Mouse (Mus musculus) kidney, embryonic 15.5 days (tissue): ENCODE results near the gene Olfr181. TPM values are rescaled to one million over a fixed set of nuclear protein-coding genes. Genes with fewer than 3 reads are reported as not detected.

Experiments
- ATAC-seq: fragments of 200-750 bp; cut with Nextera tagmentation; replicated peaks from 2 replicates; pipeline ENCODE4 v1.8.0; 2017; ENCODE audit warnings: moderate TSS enrichment; ENCODE audit not compliant: low FRiP score
- H3K27ac ChIP-seq: fragments of 300-500 bp; sonication (generic); 2 replicates; pipeline ENCODE4 v1.5.1; 2015; ENCODE audit warnings: mild to moderate bottlenecking, inconsistent platforms
- H3K27me3 ChIP-seq: fragments of 300-500 bp; sonication (generic); 2 replicates; pipeline ENCODE4 v1.6.1; 2015; ENCODE audit warnings: inconsistent platforms
- H3K36me3 ChIP-seq: fragments of 300-500 bp; sonication (generic); 2 replicates; pipeline ENCODE4 v1.6.1; 2015; ENCODE audit warnings: inconsistent platforms
- H3K4me1 ChIP-seq: fragments of 300-500 bp; sonication (generic); 2 replicates; pipeline ENCODE4 v1.6.1; 2015; ENCODE audit warnings: inconsistent platforms
- H3K4me2 ChIP-seq: fragments of 300-500 bp; sonication (generic); 2 replicates; pipeline ENCODE4 v1.6.1; 2015; ENCODE audit warnings: moderate library complexity, mild to moderate bottlenecking, inconsistent platforms
- H3K4me3 ChIP-seq: fragments of 300-500 bp; sonication (generic); replicated peaks from 2 replicates; pipeline ENCODE4 v1.5.1; 2015; ENCODE audit warnings: mild to moderate bottlenecking, inconsistent platforms
- H3K9ac ChIP-seq: fragments of 300-500 bp; sonication (generic); 2 replicates; pipeline ENCODE4 v1.6.1; 2015; ENCODE audit warnings: mild to moderate bottlenecking, inconsistent platforms
- H3K9me3 ChIP-seq: fragments of 300-500 bp; sonication (generic); replicated peaks from 2 replicates; pipeline ENCODE4 v1.6.1; 2016; ENCODE audit warnings: inconsistent platforms
- WGBS: fragments of 180-500 bp; shearing (Covaris S2); methylation state at CpG from one replicate; pipeline ENCODE4 v1.1.7; 2015; ENCODE audit warnings: mixed read lengths; 5-methylcytosine and 5-hydroxymethylcytosine counted together
- polyA plus RNA-seq: library from polyadenylated mRNA; unstranded; fragments of >200 nt; fragmentation: Nextera tagmentation; extraction: Ambion mirVana; gene quantifications from 2 replicates; pipeline ENCODE4 v1.2.1, GENCODE M21; 2015

Gene Olfr181
- polyA plus RNA-seq: not detected in 2 replicates

- H3K4me1 ChIP-seq: no peaks in the 10 kb centered on the region
- ATAC-seq: no peak
- H3K9ac ChIP-seq: no peak within 1 kb of the TSS
- no peak within 1 kb of the TSS for H3K4me2 ChIP-seq
- H3K27me3 ChIP-seq: no peaks in the 10 kb centered on the region
- no peak within 1 kb of the TSS for H3K27ac ChIP-seq
- 73% methylated on average over 1 of the region's 1 CpGs for WGBS
- H3K36me3 ChIP-seq: no peaks in the 10 kb centered on the region
- no peak within 1 kb of the TSS for H3K4me3 ChIP-seq
- H3K9me3 ChIP-seq: no peaks in the 10 kb centered on the region
These were observed at the start of gene Olfr181 for GRCm38 (mm10) chr16:58928655-58929054. TSS of gene Olfr181 (minus strand) at chr16:58928755.

GRCm38 (mm10) chr16:58929292-58929691 is 737 bp upstream of the Olfr181 start, which contains the start of gene Olfr180:
TSS of gene Olfr180 (minus strand) at chr16:58929392.
- no peak within 1 kb of the TSS for H3K4me2 ChIP-seq
- no peaks in the 10 kb centered on the region for H3K36me3 ChIP-seq
- no peak within 1 kb of the TSS for H3K9ac ChIP-seq
- H3K4me3 ChIP-seq: no peak within 1 kb of the TSS
- H3K4me1 ChIP-seq: no peaks in the 10 kb centered on the region
- ATAC-seq: no peak
- no peaks in the 10 kb centered on the region for H3K27me3 ChIP-seq
- no peaks in the 10 kb centered on the region for H3K9me3 ChIP-seq
- 79% methylated on average over 4 of the region's 4 CpGs for WGBS
- H3K27ac ChIP-seq: no peak within 1 kb of the TSS

- no peak within 1 kb of the TSS for H3K27ac ChIP-seq
- 85% methylated on average over 3 of the region's 3 CpGs for WGBS
These were observed 36.6 kb downstream of the Olfr181 start, which contains the start of gene Olfr178 for GRCm38 (mm10) chr16:58891963-58892362. TSS of gene Olfr178 (minus strand) at chr16:58892063.

GRCm38 (mm10) chr16:58884416-58884815 is 44.1 kb downstream of the Olfr181 start:
- no peak overlapping the region for H3K27ac ChIP-seq
- H3K4me1 ChIP-seq: no peaks in the 10 kb centered on the region
- no peaks in the 10 kb centered on the region for H3K36me3 ChIP-seq
- no peak overlapping the region for H3K4me3 ChIP-seq
- H3K9me3 ChIP-seq: no peaks in the 10 kb centered on the region
- no peaks in the 10 kb centered on the region for H3K27me3 ChIP-seq
- H3K4me2 ChIP-seq: no peak overlapping the region
- WGBS: 93% methylated on average over 2 of the region's 2 CpGs
- no peak overlapping the region for H3K9ac ChIP-seq
- no peak for ATAC-seq

More at GRCm38 (mm10) chr16:58891963-58892362, 36.6 kb downstream of the Olfr181 start, which contains the start of gene Olfr178:
- Histone ChIP-seq H3K9me3 (no peaks in the 10 kb centered on the region), H3K4me2 (no peak within 1 kb of the TSS), H3K27me3 (no peaks in the 10 kb centered on the region), H3K9ac (no peak within 1 kb of the TSS), H3K4me1 (no peaks in the 10 kb centered on the region), H3K36me3 (no peaks in the 10 kb centered on the region), H3K4me3 (no peak within 1 kb of the TSS)
- no peak for ATAC-seq

Other genes starting within 250 kb of the Olfr181 start
- gene Gpr15, start 209.7 kb downstream of the Olfr181 start, polyA plus RNA-seq: not detected in 2 replicates
- 108 and 111 TPM in 2 replicates for gene Cldnd1, start 200.8 kb downstream of the Olfr181 start, polyA plus RNA-seq
- gene Olfr172, start 165.6 kb downstream of the Olfr181 start, polyA plus RNA-seq: not detected in 2 replicates
- gene Olfr173, start 128.5 kb downstream of the Olfr181 start, polyA plus RNA-seq: not detected in 2 replicates
- not detected in 2 replicates for gene Olfr175-ps1, start 102.0 kb downstream of the Olfr181 start, polyA plus RNA-seq
- not detected in 2 replicates for gene Olfr177, start 54.0 kb downstream of the Olfr181 start, polyA plus RNA-seq
- gene Olfr178, start 36.7 kb downstream of the Olfr181 start, polyA plus RNA-seq: not detected in 2 replicates
- not detected in 2 replicates for gene Olfr180, start 637 bp upstream of the Olfr181 start, polyA plus RNA-seq
- not detected in 2 replicates for gene Olfr183, start 66.6 kb upstream of the Olfr181 start, polyA plus RNA-seq
- gene Olfr186, start 101.5 kb upstream of the Olfr181 start, polyA plus RNA-seq: not detected in 2 replicates
- not detected in 2 replicates for gene Olfr187, start 111.0 kb upstream of the Olfr181 start, polyA plus RNA-seq
- gene Olfr190, start 149.2 kb upstream of the Olfr181 start, polyA plus RNA-seq: not detected in 2 replicates
- not detected in 2 replicates for gene Olfr191, start 161.1 kb upstream of the Olfr181 start, polyA plus RNA-seq
- not detected in 2 replicates for gene Olfr193, start 183.1 kb upstream of the Olfr181 start, polyA plus RNA-seq
- gene Olfr194, start 192.3 kb upstream of the Olfr181 start, polyA plus RNA-seq: not detected in 2 replicates
- gene Olfr195, start 218.3 kb upstream of the Olfr181 start, polyA plus RNA-seq: 0.06 TPM in 1 of 2 replicates, not detected in the other
- gene Olfr196, start 241.7 kb upstream of the Olfr181 start, polyA plus RNA-seq: not detected in 2 replicates